Mouse (Mus musculus) kidney, embryonic 14.5 days (tissue): ENCODE data around the gene Tox4. TPM values are rescaled to one million over a fixed set of nuclear protein-coding genes. Genes with fewer than 3 reads are reported as not detected.

Experiments
- ATAC-seq: fragments of 200-750 bp; cut with Nextera tagmentation; 2 replicates; pipeline ENCODE4 v1.8.0; 2017; ENCODE audit warnings: moderate number of reproducible peaks, mild to moderate bottlenecking, moderate TSS enrichment, moderate library complexity; ENCODE audit not compliant: low FRiP score, low TSS enrichment
- H3K27ac ChIP-seq: fragments of 300-500 bp; sonication (generic); 2 replicates; pipeline ENCODE4 v1.5.1; 2014; ENCODE audit warnings: low read depth, mild to moderate bottlenecking, low read length, moderate library complexity, mixed read lengths
- H3K27me3 ChIP-seq: fragments of 300-500 bp; sonication (generic); 2 replicates; pipeline ENCODE4 v1.6.1; 2014; ENCODE audit warnings: mild to moderate bottlenecking, low read length; ENCODE audit not compliant: control insufficient read depth, insufficient read depth
- H3K36me3 ChIP-seq: fragments of 300-500 bp; sonication (generic); 2 replicates; pipeline ENCODE4 v1.6.1; 2014; ENCODE audit warnings: low read length, mixed read lengths; ENCODE audit not compliant: control insufficient read depth, insufficient read depth
- H3K4me1 ChIP-seq: fragments of 300-500 bp; sonication (generic); 2 replicates; pipeline ENCODE4 v1.6.1; 2014; ENCODE audit warnings: low read length, mixed read lengths; ENCODE audit not compliant: control insufficient read depth, insufficient read depth
- H3K4me2 ChIP-seq: fragments of 300-500 bp; sonication (generic); replicated peaks from 2 replicates; pipeline ENCODE4 v1.6.1; 2014; ENCODE audit warnings: low read depth, mild to moderate bottlenecking, low read length
- H3K4me3 ChIP-seq: fragments of 300-500 bp; sonication (generic); 2 replicates; pipeline ENCODE4 v1.5.1; 2014; ENCODE audit warnings: mild to moderate bottlenecking, low read length
- H3K9ac ChIP-seq: fragments of 300-500 bp; sonication (generic); 2 replicates; pipeline ENCODE4 v1.6.1; 2014; ENCODE audit warnings: low read depth, mild to moderate bottlenecking, low read length, moderate library complexity
- H3K9me3 ChIP-seq: fragments of 300-500 bp; sonication (generic); 2 replicates; pipeline ENCODE4 v1.6.1; 2016; ENCODE audit warnings: low read length; ENCODE audit not compliant: control insufficient read depth
- WGBS: fragments of 180-500 bp; shearing (Covaris S2); extraction: QIAGEN DNeasy Blood & Tissue Kit; methylation state at CpG from one replicate; pipeline ENCODE4 v1.1.7; 2014; 5-methylcytosine and 5-hydroxymethylcytosine counted together
- polyA plus RNA-seq: library from polyadenylated mRNA; unstranded; fragments of >200 nt; fragmentation: Nextera tagmentation; extraction: Ambion mirVana; gene quantifications from 2 replicates; pipeline ENCODE4 v1.2.1, GENCODE M21; 2014

The Tox4 gene
- polyA plus RNA-seq, 1 experiment from 2014 or later, result 54.7 TPM

- no peaks in the 10 kb centered on the region for H3K27me3 ChIP-seq
- H3K4me1 ChIP-seq, result peaks cover 16% of the 10 kb centered on the region; the same call in 1 of the 2 replicates
- peak; percentile 90 for ATAC-seq
- WGBS, result 5% methylated on average over 16 of the region's 16 CpGs
- H3K9ac ChIP-seq, result peak overlapping the region; percentile 80
- H3K4me2 ChIP-seq, result peak overlapping the region; percentile 93
- H3K36me3 ChIP-seq, result peaks cover 33% of the 10 kb centered on the region
- peak overlapping the region; percentile 93 for H3K27ac ChIP-seq
- peaks cover 10% of the 10 kb centered on the region; the same call in 1 of the 2 replicates for H3K9me3 ChIP-seq
- peak overlapping the region; percentile 68 for H3K4me3 ChIP-seq
Measured at GRCm38 (mm10) chr14:52316441-52317225, 37.7 kb downstream of the Tox4 start.

- Histone ChIP-seq H3K27ac (no peak overlapping the region; the same call in 1 of the 2 replicates), H3K9me3 (no peaks in the 10 kb centered on the region), H3K36me3 (peaks cover 5% of the 10 kb centered on the region; the same call in 1 of the 2 replicates), H3K4me1 (peaks cover 10% of the 10 kb centered on the region; the same call in 1 of the 2 replicates), H3K9ac (no peak overlapping the region), H3K4me2 (no peak overlapping the region), H3K4me3 (no peak overlapping the region), H3K27me3 (no peaks in the 10 kb centered on the region)
- no peak for ATAC-seq
- WGBS, result 31% methylated on average over 6 of the region's 6 CpGs
Measured at GRCm38 (mm10) chr14:52319361-52319760, 40.4 kb downstream of the Tox4 start.

- Histone ChIP-seq H3K4me3 (no peak overlapping the region), H3K27me3 (peaks cover 10% of the 10 kb centered on the region; the same call in 1 of the 2 replicates), H3K9me3 (no peaks in the 10 kb centered on the region), H3K4me2 (no peak overlapping the region), H3K4me1 (no peaks in the 10 kb centered on the region), H3K27ac (no peak overlapping the region), H3K36me3 (no peaks in the 10 kb centered on the region), H3K9ac (no peak overlapping the region)
- ATAC-seq, result no peak
- 17% methylated on average over 4 of the region's 4 CpGs for WGBS
Measured at GRCm38 (mm10) chr14:52325890-52326289, 46.9 kb downstream of the Tox4 start.

- Histone ChIP-seq H3K27ac (no peak overlapping the region), H3K36me3 (no peaks in the 10 kb centered on the region), H3K9me3 (no peaks in the 10 kb centered on the region), H3K4me1 (no peaks in the 10 kb centered on the region), H3K4me3 (peak overlapping the region; percentile 46), H3K9ac (peak overlapping the region; percentile 51; the same call in 1 of the 2 replicates), H3K4me2 (peak overlapping the region; percentile 81), H3K27me3 (peaks cover 10% of the 10 kb centered on the region; the same call in 1 of the 2 replicates)
- WGBS, result 5% methylated on average over 14 of the region's 14 CpGs
- ATAC-seq, result 0 out of 2 replicates have a peak, but pooled peaks have one; percentile 20
Measured at GRCm38 (mm10) chr14:52327375-52327901, 48.5 kb downstream of the Tox4 start.

- no peaks in the 10 kb centered on the region for H3K36me3 ChIP-seq
- peak within 1 kb of the TSS; percentile 51 for H3K9ac ChIP-seq
- peaks cover 10% of the 10 kb centered on the region; the same call in 1 of the 2 replicates for H3K27me3 ChIP-seq
- no peaks in the 10 kb centered on the region for H3K9me3 ChIP-seq
- WGBS, result 2% methylated on average over 26 of the region's 26 CpGs
- no peak within 1 kb of the TSS for H3K27ac ChIP-seq
- peak; percentile 69 for ATAC-seq
- H3K4me2 ChIP-seq, result peak within 1 kb of the TSS; percentile 81
- H3K4me1 ChIP-seq, result no peaks in the 10 kb centered on the region
- peak within 1 kb of the TSS; percentile 46 for H3K4me3 ChIP-seq
Measured at GRCm38 (mm10) chr14:52327910-52328812, 49.2 kb downstream of the Tox4 start, which contains the start of gene Sall2. Sall2 (minus strand) TSS chr14:52328762.

- no peak for ATAC-seq
- no peak overlapping the region for H3K9ac ChIP-seq
- no peaks in the 10 kb centered on the region for H3K36me3 ChIP-seq
- H3K4me3 ChIP-seq, result no peak overlapping the region
- 23% methylated on average over 4 of the region's 4 CpGs for WGBS
- no peak overlapping the region for H3K4me2 ChIP-seq
- no peaks in the 10 kb centered on the region for H3K9me3 ChIP-seq
- H3K27ac ChIP-seq, result no peak overlapping the region
- peaks cover 10% of the 10 kb centered on the region; the same call in 1 of the 2 replicates for H3K27me3 ChIP-seq
- no peaks in the 10 kb centered on the region for H3K4me1 ChIP-seq
Measured at GRCm38 (mm10) chr14:52331069-52331750, 52.3 kb downstream of the Tox4 start.

GRCm38 (mm10) chr14:52332171-52332570, 53.2 kb downstream of the Tox4 start:
- ATAC-seq, result no peak
- H3K27me3 ChIP-seq, result peaks cover 4% of the 10 kb centered on the region; the same call in 1 of the 2 replicates
- H3K4me3 ChIP-seq, result no peak overlapping the region
- H3K4me2 ChIP-seq, result no peak overlapping the region
- H3K9ac ChIP-seq, result no peak overlapping the region
- WGBS, result 96% methylated on average over 2 of the region's 3 CpGs
- no peaks in the 10 kb centered on the region for H3K9me3 ChIP-seq
- H3K4me1 ChIP-seq, result no peaks in the 10 kb centered on the region
- H3K27ac ChIP-seq, result no peak overlapping the region
- H3K36me3 ChIP-seq, result no peaks in the 10 kb centered on the region
